Mouse (Mus musculus): ENCODE results near the gene Mlxipl.
A peak's percentile ranks its signal among the peaks of the same experiment; 100 is the strongest.

Gene Mlxipl

GRCm38 (mm10) chr5:135186231-135186620, 96.5 kb downstream of the Mlxipl start:
- no peak for DNase-seq

DNA sequence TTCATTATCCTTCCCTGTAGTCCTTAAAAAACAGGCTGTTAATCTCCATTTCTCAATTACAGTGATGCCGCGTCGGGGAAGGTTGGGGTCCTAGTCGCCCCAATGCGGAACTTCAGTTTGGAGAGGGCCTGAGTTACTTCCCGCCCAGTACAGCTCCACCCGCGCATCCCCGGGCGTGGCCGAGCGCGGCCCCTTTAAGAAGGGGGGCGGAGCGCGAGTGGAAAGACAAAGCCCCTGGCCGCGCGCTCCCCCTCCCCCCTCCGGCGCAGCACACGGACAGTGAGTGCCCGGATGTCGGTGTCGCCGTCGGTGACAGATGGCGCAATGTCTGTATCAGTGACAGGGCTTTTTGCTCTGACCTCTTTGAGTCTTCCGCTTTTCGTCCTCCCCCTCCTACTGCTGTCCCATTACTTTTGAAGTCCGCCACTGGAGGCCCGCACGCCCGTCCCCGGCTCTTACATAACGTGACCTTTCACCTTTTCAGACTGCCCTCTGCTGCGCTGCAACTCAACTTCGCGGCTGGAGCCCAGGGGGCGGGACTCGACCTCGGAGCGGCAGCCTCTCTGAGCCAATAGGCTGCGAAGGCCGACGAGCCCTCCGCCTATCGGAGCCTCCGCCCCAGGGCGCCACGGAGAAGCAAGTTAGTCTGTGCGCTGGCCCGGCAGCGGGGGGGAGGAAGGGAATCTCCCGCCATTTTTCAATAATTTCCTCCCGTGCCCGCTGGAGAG, 97.1 kb downstream of the Mlxipl start, which contains the start of gene Baz1b:
TSS of gene Baz1b (plus strand) at position 644 of the 728 bp plus-strand sequence.
- DNase-seq = peak; percentile 99

- DNase-seq = no peak
Measured at GRCm38 (mm10) chr5:135187349-135188213, 97.9 kb downstream of the Mlxipl start.
